Mouse (Mus musculus): ENCODE measurements around the gene Rps28.

GRCm38 (mm10) chr17:33807181-33807888 lies 17.0 kb downstream of the Rps28 start:
- TF ChIP-seq ZMIZ1 (IDR thresholded peaks at IDR 0.05; ENCODE audit: low read depth, low read length) (no peak), RCOR1 (conservative IDR thresholded peaks at IDR 0.05; ENCODE audit: low read depth, low read length) (no peak), CTCF (conservative IDR thresholded peaks at IDR 0.05 in 1 of 2, IDR thresholded peaks at IDR 0.05 in 1 of 2; ENCODE audit: low read depth in 2 of 2, low read length in 2 of 2) (no peak), JUND (conservative IDR thresholded peaks at IDR 0.05; ENCODE audit: low read depth, low read length) (no peak), POLR2A (IDR thresholded peaks at IDR 0.05; ENCODE audit: low read depth, low read length) (no peak), MAX (IDR thresholded peaks at IDR 0.05; ENCODE audit: low read length) (no peak), TBP (conservative IDR thresholded peaks at IDR 0.05; ENCODE audit: low read depth, low read length) (no peak), ZC3H11A (IDR thresholded peaks at IDR 0.05; ENCODE audit: low read depth, low read length) (no peak), JUN (IDR thresholded peaks at IDR 0.05; ENCODE audit: insufficient read depth, low read depth, low read length) (no peak), NELFE (IDR thresholded peaks at IDR 0.05; ENCODE audit: low read depth, low read length) (no peak), MYC (IDR thresholded peaks at IDR 0.05; ENCODE audit: low read depth, low read length) (no peak), USF2 (conservative IDR thresholded peaks at IDR 0.05; ENCODE audit: low read depth, low read length) (no peak), ZKSCAN1 (IDR thresholded peaks at IDR 0.05; ENCODE audit: borderline replicate concordance, low read depth, low read length) (no peak)

All from CH12.LX (cell line).